Mouse (Mus musculus): ENCODE measurements around the gene Srcap. TPM values are rescaled to one million over a fixed set of nuclear protein-coding genes. Genes with fewer than 3 reads are reported as not detected.
A peak's percentile ranks its signal among the peaks of the same experiment; 100 is the strongest.

The Srcap gene
- polyA plus RNA-seq, 1 experiment from 2014 or later: 46.6 TPM

- peak overlapping the region; percentile 93 for H3K4me3 ChIP-seq (ENCODE audit: low read depth, low read length)
- peaks cover 12% of the 10 kb centered on the region for H3K4me1 ChIP-seq (ENCODE audit: control insufficient read depth, insufficient read depth, low read length)
- WGBS (ENCODE audit: insufficient replicate concordance): 85% methylated on average over 9 of the region's 9 CpGs
- no peaks in the 10 kb centered on the region for H3K27me3 ChIP-seq (ENCODE audit: control insufficient read depth, insufficient read depth, low read length)
- H3K27ac ChIP-seq (ENCODE audit: low read depth, low read length): no peak overlapping the region
- H3K36me3 ChIP-seq (ENCODE audit: control insufficient read depth, insufficient read depth, low read length): peaks cover 36% of the 10 kb centered on the region
- H3K4me2 ChIP-seq: peak overlapping the region; percentile 81
- peak overlapping the region; percentile 91 for H3K9ac ChIP-seq (ENCODE audit: low read depth, low read length)
- no peaks in the 10 kb centered on the region for H3K9me3 ChIP-seq (replicated peaks; ENCODE audit: control insufficient read depth, low read length)
- no peak for ATAC-seq (replicated peaks; ENCODE audit: insufficient number of reproducible peaks, low FRiP score, low TSS enrichment)
Observed at GRCm38 (mm10) chr7:127589637-127590036, 77.9 kb downstream of the Srcap start.

GRCm38 (mm10) chr7:127591108-127591507, 79.3 kb downstream of the Srcap start:
- ATAC-seq (replicated peaks; ENCODE audit: insufficient number of reproducible peaks, low FRiP score, low TSS enrichment): no peak
- Histone ChIP-seq H3K9me3 (replicated peaks; ENCODE audit: control insufficient read depth, low read length) (no peaks in the 10 kb centered on the region), H3K4me1 (ENCODE audit: control insufficient read depth, insufficient read depth, low read length) (peaks cover 12% of the 10 kb centered on the region), H3K27ac (ENCODE audit: low read depth, low read length) (no peak overlapping the region), H3K4me2 (no peak overlapping the region), H3K9ac (ENCODE audit: low read depth, low read length) (no peak overlapping the region), H3K36me3 (ENCODE audit: control insufficient read depth, insufficient read depth, low read length) (peaks cover 49% of the 10 kb centered on the region), H3K4me3 (ENCODE audit: low read depth, low read length) (no peak overlapping the region), H3K27me3 (ENCODE audit: control insufficient read depth, insufficient read depth, low read length) (no peaks in the 10 kb centered on the region)
- WGBS (ENCODE audit: insufficient replicate concordance): 89% methylated on average over 10 of the region's 10 CpGs

- Histone ChIP-seq H3K9ac (ENCODE audit: low read depth, low read length) (no peak overlapping the region), H3K4me1 (ENCODE audit: control insufficient read depth, insufficient read depth, low read length) (peaks cover 8% of the 10 kb centered on the region), H3K27me3 (ENCODE audit: control insufficient read depth, insufficient read depth, low read length) (no peaks in the 10 kb centered on the region), H3K36me3 (ENCODE audit: control insufficient read depth, insufficient read depth, low read length) (peaks cover 62% of the 10 kb centered on the region), H3K4me2 (no peak overlapping the region), H3K4me3 (ENCODE audit: low read depth, low read length) (no peak overlapping the region), H3K27ac (ENCODE audit: low read depth, low read length) (no peak overlapping the region), H3K9me3 (replicated peaks; ENCODE audit: control insufficient read depth, low read length) (no peaks in the 10 kb centered on the region)
- no peak for ATAC-seq (replicated peaks; ENCODE audit: insufficient number of reproducible peaks, low FRiP score, low TSS enrichment)
- WGBS (ENCODE audit: insufficient replicate concordance): 87% methylated on average over 14 of the region's 14 CpGs
Observed at GRCm38 (mm10) chr7:127592575-127592974, 80.8 kb downstream of the Srcap start.

- Histone ChIP-seq H3K4me3 (ENCODE audit: low read depth, low read length) (no peak overlapping the region), H3K27me3 (ENCODE audit: control insufficient read depth, insufficient read depth, low read length) (no peaks in the 10 kb centered on the region), H3K27ac (ENCODE audit: low read depth, low read length) (no peak overlapping the region), H3K4me2 (no peak overlapping the region), H3K4me1 (ENCODE audit: control insufficient read depth, insufficient read depth, low read length) (no peaks in the 10 kb centered on the region), H3K9me3 (replicated peaks; ENCODE audit: control insufficient read depth, low read length) (no peaks in the 10 kb centered on the region), H3K9ac (ENCODE audit: low read depth, low read length) (no peak overlapping the region), H3K36me3 (ENCODE audit: control insufficient read depth, insufficient read depth, low read length) (peaks cover 77% of the 10 kb centered on the region)
- 93% methylated on average over 17 of the region's 17 CpGs for WGBS (ENCODE audit: insufficient replicate concordance)
- ATAC-seq (replicated peaks; ENCODE audit: insufficient number of reproducible peaks, low FRiP score, low TSS enrichment): no peak
Observed at GRCm38 (mm10) chr7:127596747-127597146, 85.0 kb downstream of the Srcap start.

- H3K9ac ChIP-seq (ENCODE audit: low read depth, low read length): no peak overlapping the region
- H3K9me3 ChIP-seq (replicated peaks; ENCODE audit: control insufficient read depth, low read length): no peaks in the 10 kb centered on the region
- H3K4me3 ChIP-seq (ENCODE audit: low read depth, low read length): no peak overlapping the region
- WGBS (ENCODE audit: insufficient replicate concordance): 95% methylated on average over 7 of the region's 7 CpGs
- H3K4me1 ChIP-seq (ENCODE audit: control insufficient read depth, insufficient read depth, low read length): no peaks in the 10 kb centered on the region
- peaks cover 61% of the 10 kb centered on the region for H3K36me3 ChIP-seq (ENCODE audit: control insufficient read depth, insufficient read depth, low read length)
- no peaks in the 10 kb centered on the region for H3K27me3 ChIP-seq (ENCODE audit: control insufficient read depth, insufficient read depth, low read length)
- no peak for ATAC-seq (replicated peaks; ENCODE audit: insufficient number of reproducible peaks, low FRiP score, low TSS enrichment)
- H3K27ac ChIP-seq (ENCODE audit: low read depth, low read length): no peak overlapping the region
- H3K4me2 ChIP-seq: no peak overlapping the region
Observed at GRCm38 (mm10) chr7:127600612-127601011, 88.8 kb downstream of the Srcap start.

- ATAC-seq (replicated peaks; ENCODE audit: insufficient number of reproducible peaks, low FRiP score, low TSS enrichment): no peak
- no peaks in the 10 kb centered on the region for H3K9me3 ChIP-seq (replicated peaks; ENCODE audit: control insufficient read depth, low read length)
- no peaks in the 10 kb centered on the region for H3K27me3 ChIP-seq (ENCODE audit: control insufficient read depth, insufficient read depth, low read length)
- H3K36me3 ChIP-seq (ENCODE audit: control insufficient read depth, insufficient read depth, low read length): peaks cover 53% of the 10 kb centered on the region
- no peak overlapping the region for H3K9ac ChIP-seq (ENCODE audit: low read depth, low read length)
- H3K4me1 ChIP-seq (ENCODE audit: control insufficient read depth, insufficient read depth, low read length): no peaks in the 10 kb centered on the region
- no peak overlapping the region for H3K4me3 ChIP-seq (ENCODE audit: low read depth, low read length)
- H3K27ac ChIP-seq (ENCODE audit: low read depth, low read length): no peak overlapping the region
- WGBS (ENCODE audit: insufficient replicate concordance): 79% methylated on average over 4 of the region's 4 CpGs
- H3K4me2 ChIP-seq: no peak overlapping the region
Observed at GRCm38 (mm10) chr7:127601735-127602134, 90.0 kb downstream of the Srcap start.

- no peak overlapping the region for H3K4me3 ChIP-seq (ENCODE audit: low read depth, low read length)
- H3K9me3 ChIP-seq (replicated peaks; ENCODE audit: control insufficient read depth, low read length): no peaks in the 10 kb centered on the region
- ATAC-seq (replicated peaks; ENCODE audit: insufficient number of reproducible peaks, low FRiP score, low TSS enrichment): no peak
- H3K4me1 ChIP-seq (ENCODE audit: control insufficient read depth, insufficient read depth, low read length): no peaks in the 10 kb centered on the region
- no peak overlapping the region for H3K27ac ChIP-seq (ENCODE audit: low read depth, low read length)
- H3K4me2 ChIP-seq: no peak overlapping the region
- no peaks in the 10 kb centered on the region for H3K27me3 ChIP-seq (ENCODE audit: control insufficient read depth, insufficient read depth, low read length)
- peaks cover 42% of the 10 kb centered on the region for H3K36me3 ChIP-seq (ENCODE audit: control insufficient read depth, insufficient read depth, low read length)
- H3K9ac ChIP-seq (ENCODE audit: low read depth, low read length): no peak overlapping the region
- WGBS (ENCODE audit: insufficient replicate concordance): 84% methylated on average over 2 of the region's 2 CpGs
Observed at GRCm38 (mm10) chr7:127602903-127603302, 91.1 kb downstream of the Srcap start.

- H3K27ac ChIP-seq (ENCODE audit: low read depth, low read length): no peak overlapping the region
- no peaks in the 10 kb centered on the region for H3K4me1 ChIP-seq (ENCODE audit: control insufficient read depth, insufficient read depth, low read length)
- ATAC-seq (replicated peaks; ENCODE audit: insufficient number of reproducible peaks, low FRiP score, low TSS enrichment): no peak
- peaks cover 41% of the 10 kb centered on the region for H3K36me3 ChIP-seq (ENCODE audit: control insufficient read depth, insufficient read depth, low read length)
- H3K4me3 ChIP-seq (ENCODE audit: low read depth, low read length): no peak overlapping the region
- 85% methylated on average over 10 of the region's 10 CpGs for WGBS (ENCODE audit: insufficient replicate concordance)
- no peak overlapping the region for H3K4me2 ChIP-seq
- H3K9ac ChIP-seq (ENCODE audit: low read depth, low read length): no peak overlapping the region
- no peaks in the 10 kb centered on the region for H3K9me3 ChIP-seq (replicated peaks; ENCODE audit: control insufficient read depth, low read length)
- H3K27me3 ChIP-seq (ENCODE audit: control insufficient read depth, insufficient read depth, low read length): no peaks in the 10 kb centered on the region
Observed at GRCm38 (mm10) chr7:127604256-127604655, 92.5 kb downstream of the Srcap start.

GRCm38 (mm10) chr7:127607150-127607549, 95.4 kb downstream of the Srcap start:
- no peak overlapping the region for H3K9ac ChIP-seq (ENCODE audit: low read depth, low read length)
- H3K9me3 ChIP-seq (replicated peaks; ENCODE audit: control insufficient read depth, low read length): peaks cover 18% of the 10 kb centered on the region
- no peaks in the 10 kb centered on the region for H3K4me1 ChIP-seq (ENCODE audit: control insufficient read depth, insufficient read depth, low read length)
- no peak overlapping the region for H3K4me2 ChIP-seq
- ATAC-seq (replicated peaks; ENCODE audit: insufficient number of reproducible peaks, low FRiP score, low TSS enrichment): no peak
- WGBS (ENCODE audit: insufficient replicate concordance): 81% methylated on average over 6 of the region's 6 CpGs
- H3K27ac ChIP-seq (ENCODE audit: low read depth, low read length): no peak overlapping the region
- peaks cover 52% of the 10 kb centered on the region for H3K36me3 ChIP-seq (ENCODE audit: control insufficient read depth, insufficient read depth, low read length)
- H3K4me3 ChIP-seq (ENCODE audit: low read depth, low read length): no peak overlapping the region
- H3K27me3 ChIP-seq (ENCODE audit: control insufficient read depth, insufficient read depth, low read length): no peaks in the 10 kb centered on the region
